Mouse (Mus musculus) limb, embryonic 15.5 days (tissue): ENCODE results near the gene Hmgn5. TPM values are rescaled to one million over a fixed set of nuclear protein-coding genes. Genes with fewer than 3 reads are reported as not detected.

Experiments used
- ATAC-seq: fragments of 200-750 bp; cut with Nextera tagmentation; 2 replicates; pipeline ENCODE4 v1.8.0; 2017; ENCODE audit warnings: low read depth, moderate TSS enrichment; ENCODE audit not compliant: insufficient number of reproducible peaks, low FRiP score, low TSS enrichment
- H3K27ac ChIP-seq: fragments of 300-500 bp; sonication (generic); 2 replicates; pipeline ENCODE4 v1.5.1; 2015; ENCODE audit warnings: moderate library complexity, mild to moderate bottlenecking, inconsistent platforms
- H3K27me3 ChIP-seq: fragments of 300-500 bp; sonication (generic); 2 replicates; pipeline ENCODE4 v1.6.1; 2015; ENCODE audit warnings: inconsistent platforms
- H3K36me3 ChIP-seq: fragments of 300-500 bp; sonication (generic); 2 replicates; pipeline ENCODE4 v1.6.1; 2015; ENCODE audit warnings: inconsistent platforms
- H3K4me1 ChIP-seq: fragments of 300-500 bp; sonication (generic); 2 replicates; pipeline ENCODE4 v1.6.1; 2015; ENCODE audit warnings: inconsistent platforms
- H3K4me2 ChIP-seq: fragments of 300-500 bp; sonication (generic); 2 replicates; pipeline ENCODE4 v1.6.1; 2015; ENCODE audit warnings: mild to moderate bottlenecking, inconsistent platforms
- H3K4me3 ChIP-seq: fragments of 300-500 bp; sonication (generic); 2 replicates; pipeline ENCODE4 v1.5.1; 2015; ENCODE audit warnings: mild to moderate bottlenecking, inconsistent platforms
- H3K9ac ChIP-seq: fragments of 300-500 bp; sonication (generic); 2 replicates; pipeline ENCODE4 v1.6.1; 2015; ENCODE audit warnings: inconsistent platforms
- H3K9me3 ChIP-seq: fragments of 300-500 bp; sonication (generic); 2 replicates; pipeline ENCODE4 v1.6.1; 2016; ENCODE audit warnings: inconsistent platforms
- WGBS: fragments of 180-500 bp; shearing (Covaris S2); methylation state at CpG from one replicate; pipeline ENCODE4 v1.1.7; 2015; 5-methylcytosine and 5-hydroxymethylcytosine counted together
- polyA plus RNA-seq: library from polyadenylated mRNA; unstranded; fragments of >200 nt; fragmentation: Nextera tagmentation; extraction: Ambion mirVana; gene quantifications from 2 replicates; pipeline ENCODE4 v1.2.1, GENCODE M21; 2015

The Hmgn5 gene
- polyA plus RNA-seq, result 17.4 and 21.2 TPM in 2 replicates

GRCm38 (mm10) chrX:109013283-109013682 lies at the start of gene Hmgn5:
TSS of gene Hmgn5 (minus strand) at chrX:109013404.
- no peaks in the 10 kb centered on the region for H3K4me1 ChIP-seq
- 28% methylated on average over 25 of the region's 25 CpGs for WGBS
- H3K27ac ChIP-seq, result peak within 1 kb of the TSS; percentile 77
- no peaks in the 10 kb centered on the region for H3K9me3 ChIP-seq
- peak within 1 kb of the TSS; percentile 40 for H3K4me2 ChIP-seq
- H3K4me3 ChIP-seq, result peak within 1 kb of the TSS; percentile 49
- H3K36me3 ChIP-seq, result no peaks in the 10 kb centered on the region
- peak within 1 kb of the TSS; percentile 33; the same call in 1 of the 2 replicates for H3K9ac ChIP-seq
- H3K27me3 ChIP-seq, result no peaks in the 10 kb centered on the region
- peak; percentile 97 for ATAC-seq

DNA sequence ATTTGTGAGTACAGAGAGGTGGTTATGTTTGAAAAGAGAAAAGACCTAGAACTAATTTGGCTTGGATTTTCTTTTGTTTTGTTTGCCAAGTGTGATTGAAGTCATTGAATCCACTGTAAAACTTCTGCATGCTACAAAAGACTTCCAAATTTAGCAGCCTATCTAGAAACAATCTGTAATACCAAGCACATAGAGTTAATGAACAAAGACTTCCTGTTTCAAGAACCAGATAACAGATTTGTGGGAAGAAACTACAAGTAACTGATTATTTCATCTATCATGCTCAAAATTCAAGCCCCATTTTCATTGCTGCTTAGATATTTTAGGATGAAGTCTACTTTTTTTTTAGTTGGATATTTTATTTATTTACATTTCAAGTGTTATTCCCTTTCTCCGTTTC lies 34.6 kb upstream of the Hmgn5 start:
- H3K9ac ChIP-seq, result no peak overlapping the region
- ATAC-seq, result no peak
- 82% methylated on average over 1 of the region's 1 CpGs for WGBS

GRCm38 (mm10) chrX:109026224-109026623 lies 13.0 kb upstream of the Hmgn5 start:
- Histone ChIP-seq H3K4me3 (no peak overlapping the region), H3K9me3 (no peaks in the 10 kb centered on the region), H3K36me3 (no peaks in the 10 kb centered on the region), H3K9ac (no peak overlapping the region), H3K27ac (no peak overlapping the region), H3K27me3 (no peaks in the 10 kb centered on the region), H3K4me2 (no peak overlapping the region), H3K4me1 (no peaks in the 10 kb centered on the region)
- WGBS, result 50% methylated on average over 1 of the region's 1 CpGs
- no peak for ATAC-seq

More for the DNA sequence above, 34.6 kb upstream of the Hmgn5 start:
- Histone ChIP-seq H3K4me1 (no peaks in the 10 kb centered on the region), H3K9me3 (no peaks in the 10 kb centered on the region), H3K36me3 (no peaks in the 10 kb centered on the region), H3K27ac (no peak overlapping the region), H3K27me3 (no peaks in the 10 kb centered on the region), H3K4me2 (no peak overlapping the region), H3K4me3 (no peak overlapping the region)

DNA sequence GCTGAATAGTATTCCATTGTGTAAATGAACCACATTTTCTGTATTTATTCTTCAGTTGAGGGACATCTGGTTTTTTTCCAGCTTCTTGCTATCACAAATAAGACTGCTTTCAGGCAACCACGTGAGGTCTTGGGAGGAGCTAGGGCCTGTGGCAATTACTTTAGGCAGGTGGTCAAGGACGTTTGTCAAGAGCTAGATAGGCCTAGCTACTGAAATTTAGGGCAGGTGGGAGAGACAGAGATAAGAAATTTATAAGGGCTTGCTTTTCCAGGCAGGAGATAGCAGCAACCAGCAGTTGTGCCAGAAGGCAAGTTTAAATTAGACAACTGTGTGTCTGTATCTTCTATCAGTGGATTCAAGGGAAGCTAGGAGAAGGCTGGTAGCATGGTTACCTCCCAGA lies 7.7 kb upstream of the Hmgn5 start:
- H3K4me2 ChIP-seq, result no peak overlapping the region
- no peak overlapping the region for H3K9ac ChIP-seq
- no peaks in the 10 kb centered on the region for H3K27me3 ChIP-seq
- H3K4me3 ChIP-seq, result no peak overlapping the region
- WGBS, result 50% methylated on average over 2 of the region's 2 CpGs
- no peak overlapping the region for H3K27ac ChIP-seq
- no peak for ATAC-seq
- no peaks in the 10 kb centered on the region for H3K4me1 ChIP-seq
- no peaks in the 10 kb centered on the region for H3K36me3 ChIP-seq
- H3K9me3 ChIP-seq, result no peaks in the 10 kb centered on the region

DNA sequence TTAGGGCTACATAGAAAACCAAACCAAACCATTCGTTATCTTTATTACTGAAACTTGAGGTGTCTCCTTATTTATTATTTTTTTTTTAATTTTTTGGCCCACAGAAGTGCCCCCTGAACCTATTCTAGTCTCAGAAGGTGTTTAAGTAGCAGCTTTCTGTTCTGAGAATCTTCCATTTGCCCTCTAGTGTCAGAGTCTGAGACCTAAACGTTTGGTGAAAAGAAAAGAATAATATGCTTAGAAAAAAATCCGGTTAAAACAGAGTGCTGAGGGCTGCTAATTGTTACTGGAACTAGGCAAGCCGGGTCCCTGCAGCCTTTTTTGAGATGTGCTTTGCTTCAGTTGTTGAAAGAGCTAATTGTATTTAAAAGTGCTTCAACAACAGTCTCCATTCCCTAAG lies 962 bp upstream of the Hmgn5 start:
- no peaks in the 10 kb centered on the region for H3K9me3 ChIP-seq
- 28% methylated on average over 4 of the region's 4 CpGs for WGBS
- H3K27me3 ChIP-seq, result no peaks in the 10 kb centered on the region
- H3K27ac ChIP-seq, result no peak overlapping the region
- no peak overlapping the region for H3K9ac ChIP-seq
- peak overlapping the region; percentile 39 for H3K4me2 ChIP-seq
- no peak for ATAC-seq
- peak overlapping the region; percentile 49 for H3K4me3 ChIP-seq
- H3K4me1 ChIP-seq, result no peaks in the 10 kb centered on the region
- H3K36me3 ChIP-seq, result no peaks in the 10 kb centered on the region

- peak; percentile 53; the same call in 1 of the 2 replicates for ATAC-seq
- H3K27me3 ChIP-seq, result no peaks in the 10 kb centered on the region
- peak overlapping the region; percentile 77 for H3K27ac ChIP-seq
- WGBS, result 20% methylated on average over 17 of the region's 17 CpGs
- no peaks in the 10 kb centered on the region for H3K9me3 ChIP-seq
- H3K4me2 ChIP-seq, result peak overlapping the region; percentile 39
- no peaks in the 10 kb centered on the region for H3K36me3 ChIP-seq
- peak overlapping the region; percentile 33; the same call in 1 of the 2 replicates for H3K9ac ChIP-seq
- no peaks in the 10 kb centered on the region for H3K4me1 ChIP-seq
- H3K4me3 ChIP-seq, result peak overlapping the region; percentile 49
Observed at GRCm38 (mm10) chrX:109013686-109014085, 482 bp upstream of the Hmgn5 start.

DNA sequence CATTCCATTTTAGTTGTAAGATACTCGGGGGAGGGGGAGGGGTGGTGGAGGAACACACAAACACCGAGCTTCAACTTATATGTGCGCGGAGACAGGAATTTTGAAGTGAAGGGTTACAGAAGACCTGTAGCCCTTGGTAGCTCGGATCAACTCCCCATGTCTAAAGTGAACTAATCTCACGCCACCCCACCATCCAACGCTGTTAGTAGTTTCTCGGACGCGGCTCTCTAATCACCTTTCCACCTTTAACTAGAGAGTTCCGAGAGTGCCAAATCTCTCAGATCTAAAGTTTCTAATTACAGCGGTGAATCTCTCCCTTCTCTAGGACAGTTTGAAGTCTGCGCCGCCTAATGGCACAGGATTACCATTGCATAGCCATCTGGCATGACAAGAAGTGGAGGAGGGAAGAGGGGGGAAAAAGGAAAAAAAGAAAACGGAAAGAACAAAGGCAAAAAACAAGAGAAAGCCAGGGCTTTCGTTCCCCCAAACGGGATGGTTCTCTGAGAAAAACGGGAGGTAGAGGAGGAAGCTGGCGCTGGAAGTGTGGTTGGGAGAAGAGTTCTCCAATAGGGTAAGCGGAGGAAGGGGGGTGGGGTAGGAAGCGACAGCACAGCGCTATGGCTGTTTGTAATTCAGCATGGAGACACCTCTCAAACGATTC lies 703 bp downstream of the Hmgn5 start:
- peak overlapping the region; percentile 40 for H3K4me2 ChIP-seq
- peak overlapping the region; percentile 49 for H3K4me3 ChIP-seq
- ATAC-seq, result no peak
- H3K9me3 ChIP-seq, result no peaks in the 10 kb centered on the region
- no peaks in the 10 kb centered on the region for H3K36me3 ChIP-seq
- 0 out of 2 replicates have a peak overlapping the region, but pooled peaks have one; percentile 31 for H3K9ac ChIP-seq
- no peaks in the 10 kb centered on the region for H3K27me3 ChIP-seq
- WGBS, result 26% methylated on average over 23 of the region's 23 CpGs
- H3K4me1 ChIP-seq, result no peaks in the 10 kb centered on the region
- peak overlapping the region; percentile 76 for H3K27ac ChIP-seq

- H3K9me3 ChIP-seq, result no peaks in the 10 kb centered on the region
- ATAC-seq, result no peak
- no peak overlapping the region for H3K27ac ChIP-seq
- H3K4me2 ChIP-seq, result peak overlapping the region; percentile 40
- peak overlapping the region; percentile 49 for H3K4me3 ChIP-seq
- WGBS, result 31% methylated on average over 13 of the region's 13 CpGs
- no peak overlapping the region for H3K9ac ChIP-seq
- H3K27me3 ChIP-seq, result no peaks in the 10 kb centered on the region
- H3K4me1 ChIP-seq, result no peaks in the 10 kb centered on the region
- no peaks in the 10 kb centered on the region for H3K36me3 ChIP-seq
Observed at GRCm38 (mm10) chrX:109011611-109012185, 1.5 kb downstream of the Hmgn5 start.

DNA sequence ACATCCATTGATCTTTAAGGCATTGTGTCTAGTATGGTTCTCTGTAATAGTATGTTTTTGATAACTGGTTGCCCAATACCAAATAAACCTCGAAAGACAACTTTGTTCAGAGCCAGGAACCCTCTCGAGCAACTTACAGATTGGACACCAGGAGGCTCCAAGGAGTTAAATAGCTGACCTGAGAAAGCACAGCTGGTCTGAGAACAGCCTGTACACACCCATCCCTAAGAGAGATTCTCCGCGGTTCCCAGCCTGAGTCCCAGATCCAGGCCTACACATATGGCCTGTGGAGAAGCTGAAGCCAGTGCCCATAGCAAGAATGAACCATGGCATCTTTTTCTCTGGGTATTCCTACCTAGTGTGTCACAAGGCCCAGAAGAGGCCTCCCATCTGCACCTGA lies 11.9 kb downstream of the Hmgn5 start:
- ATAC-seq, result no peak
- 72% methylated on average over 4 of the region's 4 CpGs for WGBS

More for the DNA sequence above, 11.9 kb downstream of the Hmgn5 start:
- H3K9ac ChIP-seq, result no peak overlapping the region
- H3K27me3 ChIP-seq, result no peaks in the 10 kb centered on the region
- H3K9me3 ChIP-seq, result no peaks in the 10 kb centered on the region
- no peaks in the 10 kb centered on the region for H3K36me3 ChIP-seq
- H3K4me3 ChIP-seq, result no peak overlapping the region
- H3K27ac ChIP-seq, result no peak overlapping the region
- H3K4me2 ChIP-seq, result no peak overlapping the region
- H3K4me1 ChIP-seq, result no peaks in the 10 kb centered on the region

Other genes starting within 250 kb of the Hmgn5 start
- gene Brwd3, start 179.0 kb downstream of the Hmgn5 start, polyA plus RNA-seq, result 2.9 and 3.3 TPM in 2 replicates
- gene Sh3bgrl, start 82.0 kb upstream of the Hmgn5 start, polyA plus RNA-seq, result 114 and 119 TPM in 2 replicates
- 0.13 and 0.17 TPM in 2 replicates for gene Gm6377, start 183.4 kb upstream of the Hmgn5 start, polyA plus RNA-seq